Mouse (Mus musculus): ENCODE measurements around the gene Tmc4.
"Not testable (repeated sequence)": the region's sequence is repeated elsewhere in the genome, so short reads cannot be mapped to it uniquely, and the experiment has no call there.

Tmc4 gene

GRCm38 (mm10) chr7:3677342-3677741 lies at the start of gene Tmc4:
Gene Tmc4, minus strand, starts transcription at chr7:3677553.
- DNase-seq (ENCODE audit: low spot score in 2 of 2), result no peak

GRCm38 (mm10) chr7:3725459-3725858 lies 48.1 kb upstream of the Tmc4 start:
- DNase-seq (ENCODE audit: low spot score in 2 of 2), result not testable (repeated sequence)

- not testable (repeated sequence) for DNase-seq (ENCODE audit: low spot score in 2 of 2)
Observed at GRCm38 (mm10) chr7:3720268-3720667, 42.9 kb upstream of the Tmc4 start, which contains the start of gene Pirb. Gene Pirb, minus strand, starts transcription at chr7:3720391.

GRCm38 (mm10) chr7:3715249-3715648 lies 37.9 kb upstream of the Tmc4 start:
- no peak for DNase-seq (ENCODE audit: low spot score in 2 of 2)

- no peak for DNase-seq (ENCODE audit: low spot score in 2 of 2)
Observed at GRCm38 (mm10) chr7:3712264-3712942, 35.0 kb upstream of the Tmc4 start.

GRCm38 (mm10) chr7:3709000-3709399 lies 31.6 kb upstream of the Tmc4 start:
- DNase-seq (ENCODE audit: low spot score in 2 of 2), result no peak

GRCm38 (mm10) chr7:3708447-3708980 lies 31.2 kb upstream of the Tmc4 start:
- not testable (repeated sequence) for DNase-seq (ENCODE audit: low spot score in 2 of 2)

- DNase-seq (ENCODE audit: low spot score in 2 of 2), result no peak
Observed at GRCm38 (mm10) chr7:3707568-3708413, 30.4 kb upstream of the Tmc4 start.

- DNase-seq (ENCODE audit: low spot score in 2 of 2), result no peak
Observed at GRCm38 (mm10) chr7:3707027-3707426, 29.7 kb upstream of the Tmc4 start.

- no peak for DNase-seq (ENCODE audit: low spot score in 2 of 2)
Observed at GRCm38 (mm10) chr7:3706343-3706934, 29.1 kb upstream of the Tmc4 start.

- no peak for DNase-seq (ENCODE audit: low spot score in 2 of 2)
Observed at GRCm38 (mm10) chr7:3705911-3706310, 28.6 kb upstream of the Tmc4 start.

- not testable (repeated sequence) for DNase-seq (ENCODE audit: low spot score in 2 of 2)
Observed at GRCm38 (mm10) chr7:3705461-3705860, 28.1 kb upstream of the Tmc4 start.

GRCm38 (mm10) chr7:3704475-3704874 lies 27.1 kb upstream of the Tmc4 start:
- no peak for DNase-seq (ENCODE audit: low spot score in 2 of 2)

- DNase-seq (ENCODE audit: low spot score in 2 of 2), result peak; percentile 92 to 95
Observed at GRCm38 (mm10) chr7:3703879-3704441, 26.6 kb upstream of the Tmc4 start, which contains the start of gene Rps9. Gene Rps9, plus strand, starts transcription at chr7:3703993.

- DNase-seq (ENCODE audit: low spot score in 2 of 2), result no peak
Observed at GRCm38 (mm10) chr7:3703148-3703878, 26.0 kb upstream of the Tmc4 start.

- DNase-seq (ENCODE audit: low spot score in 2 of 2), result no peak
Observed at GRCm38 (mm10) chr7:3698471-3698870, 21.1 kb upstream of the Tmc4 start.

GRCm38 (mm10) chr7:3694949-3695305 lies 17.6 kb upstream of the Tmc4 start:
- DNase-seq (ENCODE audit: low spot score in 2 of 2), result not testable (repeated sequence)

- peak in 1 of 2 experiments; percentile 33 for DNase-seq (ENCODE audit: low spot score in 2 of 2)
Observed at GRCm38 (mm10) chr7:3694076-3694948, 17.0 kb upstream of the Tmc4 start.

- DNase-seq (ENCODE audit: low spot score in 2 of 2), result no peak
Observed at GRCm38 (mm10) chr7:3693809-3694075, 16.4 kb upstream of the Tmc4 start.
